Mouse (Mus musculus) liver, postnatal 0 days (tissue): ENCODE results near the gene Fam198a.

Source experiments
- CTCF ChIP-seq: sonication (generic); IDR thresholded peaks from 2 replicates; pipeline ENCODE4 v1.5.1; 2016; ENCODE audit warnings: antibody characterized with exemption, low read depth
- EP300 ChIP-seq: IDR thresholded peaks from 2 replicates; pipeline ENCODE4 v1.6.1; 2016; ENCODE audit warnings: antibody characterized with exemption, low read depth, mild to moderate bottlenecking

DNA sequence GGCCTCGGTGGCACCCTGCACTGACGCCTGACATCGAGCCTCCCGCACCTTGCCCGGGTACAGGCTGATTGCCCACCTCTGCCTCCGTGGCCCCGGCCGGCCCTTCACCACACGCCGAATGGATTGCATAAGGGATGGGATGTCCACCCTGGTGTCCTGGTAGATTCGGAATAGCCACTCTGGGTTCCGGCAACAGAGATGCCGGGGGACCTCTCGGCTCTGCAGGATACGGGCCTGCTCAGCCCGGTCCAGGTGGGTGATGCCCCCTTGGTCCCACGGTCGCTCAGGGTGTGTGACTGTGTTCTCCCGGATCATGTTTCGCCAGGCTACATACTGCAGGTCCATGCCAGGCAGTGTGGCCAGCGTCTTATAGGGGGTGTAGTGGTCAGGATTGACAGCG is 31.4 kb downstream of the Fam198a start:
- TF ChIP-seq CTCF (no peak), EP300 (no peak)
